Comparison of ENCODE assay signal across 17 mouse cellular contexts in genomic region chr9:13752543-13752942, GRCm38 (mm10). TPM values are rescaled to one million over a fixed set of nuclear protein-coding genes. Genes with fewer than 3 reads are reported as not detected.
DNase-seq lines count a peak whose midpoint lies in the region; ATAC-seq and TF ChIP-seq lines count a peak whose summit lies in the region.
"Had no signal": no experiment of that assay in that cellular context is flagged by ENCODE, and none has a peak within 500 bp of the region (broad histone marks: within the 10 kb centered on the region; RNA-seq: fewer than 3 reads in every experiment).

No protein-coding gene starts in this region.

- H3K4me1 ChIP-seq in kidney, adult 2 months (ENCODE audit: control insufficient read depth, insufficient read depth, low read length) = no peaks in the 10 kb centered on the region
- H3K4me1 ChIP-seq in kidney, embryonic 16.5 days (ENCODE audit: insufficient read depth, low read length) = peaks cover 9% of the 10 kb centered on the region
- H3K4me1 ChIP-seq in lung, embryonic 16.5 days (replicated peaks; ENCODE audit: control insufficient read depth, insufficient read depth, low read length) = peaks cover 8% of the 10 kb centered on the region

- WGBS in kidney, adult 2 months = 46% methylated on average over 4 of the region's 4 CpGs
- 50% methylated on average over 4 of the region's 4 CpGs for WGBS in kidney, embryonic 16.5 days
- WGBS in lung, embryonic 16.5 days = 52% methylated on average over 4 of the region's 4 CpGs

- intact Hi-C loops in gastrocnemius, adult 2 months (cut with DNase I) = no loop called here
- intact Hi-C loops in gastrocnemius, postnatal 36 days (cut with DNase I) = no loop called here

- peak overlapping the region; percentile 72 for H3K27ac ChIP-seq in gastrocnemius, adult 2 months
- no peak overlapping the region for H3K27ac ChIP-seq in kidney, adult 2 months (ENCODE audit: insufficient read depth, low read depth, low read length)
- H3K27ac ChIP-seq in kidney, embryonic 16.5 days (ENCODE audit: low read length) = no peak overlapping the region
- peak overlapping the region; percentile 82 for H3K27ac ChIP-seq in lung, embryonic 16.5 days (ENCODE audit: low read length)
- H3K27ac ChIP-seq: embryonic facial prominence, embryonic 15.5 days; hindbrain, embryonic 12.5 days; liver, embryonic 15.5 days had no signal

- 0 out of 2 replicates have a peak, but pooled peaks cover 5% of the 10 kb centered on the region for H3K9me3 ChIP-seq in kidney, embryonic 16.5 days (ENCODE audit: low read length)
- H3K9me3 ChIP-seq in lung, embryonic 16.5 days (ENCODE audit: control insufficient read depth, low read length) = no peaks in the 10 kb centered on the region
- H3K9me3 ChIP-seq: embryonic facial prominence, embryonic 15.5 days; liver, embryonic 15.5 days had no signal

- H3K4me3 ChIP-seq in gastrocnemius, adult 2 months = no peak overlapping the region; the same call in 1 of the 2 replicates
- H3K4me3 ChIP-seq in kidney, adult 2 months (ENCODE audit: insufficient read depth, low read depth, low read length) = no peak overlapping the region
- H3K4me3 ChIP-seq in kidney, embryonic 16.5 days (ENCODE audit: low read length) = no peak overlapping the region
- no peak overlapping the region for H3K4me3 ChIP-seq in lung, embryonic 16.5 days (ENCODE audit: low read length)
- H3K4me3 ChIP-seq: embryonic facial prominence, embryonic 15.5 days; hindbrain, embryonic 12.5 days; liver, embryonic 15.5 days had no signal

- H3K9ac ChIP-seq in kidney, embryonic 16.5 days (replicated peaks; ENCODE audit: low read length) = no peak overlapping the region
- H3K9ac ChIP-seq in lung, embryonic 16.5 days (ENCODE audit: low read length) = no peak overlapping the region
- H3K9ac ChIP-seq: embryonic facial prominence, embryonic 15.5 days; hindbrain, embryonic 12.5 days; liver, embryonic 15.5 days had no signal

- no peak for TF ChIP-seq CTCF in gastrocnemius, adult 2 months (IDR thresholded peaks at IDR 0.05)
- no peak for TF ChIP-seq CTCF in kidney, adult 2 months (conservative IDR thresholded peaks at IDR 0.05; ENCODE audit: insufficient read depth, insufficient read length, low read depth, low read length)

- no peak for TF ChIP-seq POLR2A in kidney, adult 2 months (IDR thresholded peaks at IDR 0.05; ENCODE audit: low read depth, low read length)

- ATAC-seq in kidney, embryonic 16.5 days (ENCODE audit: low FRiP score, low TSS enrichment) = no peak
- ATAC-seq in lung, embryonic 16.5 days (ENCODE audit: low read depth) = no peak
- no peak for ATAC-seq in megakaryocyte, adult 5-6 weeks (ENCODE audit: poor library complexity, severe bottlenecking)
- ATAC-seq: intestine, embryonic 16.5 days; Patski had no signal

- no peak for DNase-seq in gastrocnemius, adult 2 months
- no peak for DNase-seq in gastrocnemius, postnatal 36 days
- DNase-seq in kidney, adult 2 months = peak; percentile 81
- no peak for DNase-seq in lung, postnatal 4 days
- no peak for DNase-seq in cerebellum, postnatal 36 days
- DNase-seq: cerebellum, adult 11 months; cerebellum, postnatal 25 days; left cerebral cortex, postnatal 4 days; thymus, adult 18-20 months had no signal

- no peaks in the 10 kb centered on the region for H3K36me3 ChIP-seq in kidney, adult 2 months (ENCODE audit: control insufficient read depth, insufficient read depth, low read length)
- no peaks in the 10 kb centered on the region for H3K36me3 ChIP-seq in kidney, embryonic 16.5 days (ENCODE audit: insufficient read depth, low read length)
- H3K36me3 ChIP-seq in lung, embryonic 16.5 days (ENCODE audit: control insufficient read depth, insufficient read depth, low read length) = no peaks in the 10 kb centered on the region
- H3K36me3 ChIP-seq: embryonic facial prominence, embryonic 15.5 days; hindbrain, embryonic 12.5 days; liver, embryonic 15.5 days had no signal

- no peaks in the 10 kb centered on the region for H3K27me3 ChIP-seq in kidney, adult 2 months (replicated peaks; ENCODE audit: control insufficient read depth, insufficient read depth, low read length)
- no peaks in the 10 kb centered on the region for H3K27me3 ChIP-seq in kidney, embryonic 16.5 days (ENCODE audit: insufficient read depth, low read length)
- H3K27me3 ChIP-seq in lung, embryonic 16.5 days (ENCODE audit: control insufficient read depth, insufficient read depth, low read depth, low read length) = no peaks in the 10 kb centered on the region
- H3K27me3 ChIP-seq: embryonic facial prominence, embryonic 15.5 days; hindbrain, embryonic 12.5 days; liver, embryonic 15.5 days; Patski had no signal

- no peak overlapping the region for H3K4me2 ChIP-seq in kidney, embryonic 16.5 days (replicated peaks; ENCODE audit: low read depth, low read length)
- H3K4me2 ChIP-seq in lung, embryonic 16.5 days (ENCODE audit: low read depth, low read length) = no peak overlapping the region
- H3K4me2 ChIP-seq: embryonic facial prominence, embryonic 15.5 days; hindbrain, embryonic 12.5 days; liver, embryonic 15.5 days had no signal

RNA-seq across cellular contexts. Expression of gene Mtmr2, which starts 4.3 kb away (rescaled TPM):
- 10 to 100 TPM; 17.7 to 20.6 TPM for total RNA-seq in gastrocnemius, adult 2 months (2021)
- total RNA-seq in gastrocnemius, postnatal 36 days (2021) = 10 to 100 TPM; 19.0 to 19.3 TPM
- 25.2 and 32.2 TPM in 2 replicates for polyA plus RNA-seq in kidney, adult 2 months (2012; rRNA removed)
- polyA plus RNA-seq in kidney, embryonic 16.5 days (2015; fragmentation: Nextera tagmentation; extraction: Ambion mirVana) = 87.7 and 92.1 TPM in 2 replicates
- 84.1 and 88.3 TPM in 2 replicates for polyA plus RNA-seq in lung, embryonic 16.5 days (2015; fragmentation: Nextera tagmentation; extraction: Ambion mirVana)
- total RNA-seq in megakaryocyte, adult 5-6 weeks (2015) = 36.9 and 37.6 TPM in 2 replicates
- 61.4 and 78.3 TPM in 2 replicates for total RNA-seq in megakaryocyte, adult 5-6 weeks (2017)

Comparison
In these comparisons a context has a peak if more than half of its experiments do, and no peak if none do; other contexts are left out.
1. H3K27ac ChIP-seq: peak in gastrocnemius, adult 2 months (single experiment) and lung, embryonic 16.5 days (single experiment); none in kidney, adult 2 months (single experiment) and kidney, embryonic 16.5 days (single experiment).